Mouse (Mus musculus): ENCODE measurements around the gene Slc9b2. TPM values are rescaled to one million over a fixed set of nuclear protein-coding genes. Genes with fewer than 3 reads are reported as not detected.

Slc9b2 gene
- total RNA-seq, 2 experiments from 2014 or later = 0.23 TPM; not detected in 1

Other genes starting within 250 kb of the Slc9b2 start
- gene Cenpe, start 95.2 kb upstream of the Slc9b2 start, total RNA-seq (2015; ENCODE audit: low replicate concordance) = 289 and 319 TPM in 2 replicates
- gene Cenpe, start 95.2 kb upstream of the Slc9b2 start, total RNA-seq (2017; ENCODE audit: low replicate concordance) = 412 and 434 TPM in 2 replicates
- gene Bdh2, start 26.5 kb upstream of the Slc9b2 start, total RNA-seq (2015; ENCODE audit: low replicate concordance) = not detected in 2 replicates
- gene Bdh2, start 26.5 kb upstream of the Slc9b2 start, total RNA-seq (2017; ENCODE audit: low replicate concordance) = not detected in 2 replicates
- gene Slc9b1, start 40.3 kb downstream of the Slc9b2 start, total RNA-seq (2015; ENCODE audit: low replicate concordance) = not detected in 2 replicates
- not detected in 2 replicates for gene Slc9b1, start 40.3 kb downstream of the Slc9b2 start, total RNA-seq (2017; ENCODE audit: low replicate concordance)
- 37.1 and 72.1 TPM in 2 replicates for gene Cisd2, start 116.2 kb downstream of the Slc9b2 start, total RNA-seq (2015; ENCODE audit: low replicate concordance)
- gene Cisd2, start 116.2 kb downstream of the Slc9b2 start, total RNA-seq (2017; ENCODE audit: low replicate concordance) = 24.4 and 40.6 TPM in 2 replicates
- gene Ube2d3, start 130.4 kb downstream of the Slc9b2 start, total RNA-seq (2015; ENCODE audit: low replicate concordance) = 276 and 281 TPM in 2 replicates
- gene Ube2d3, start 130.4 kb downstream of the Slc9b2 start, total RNA-seq (2017; ENCODE audit: low replicate concordance) = 204 and 271 TPM in 2 replicates
- 16.2 and 17.6 TPM in 2 replicates for gene Manba, start 177.9 kb downstream of the Slc9b2 start, total RNA-seq (2015; ENCODE audit: low replicate concordance)
- 1.4 and 7.1 TPM in 2 replicates for gene Manba, start 177.9 kb downstream of the Slc9b2 start, total RNA-seq (2017; ENCODE audit: low replicate concordance)